Mouse (Mus musculus) gastrocnemius, postnatal 14 days (tissue): ENCODE data around the gene Rin2. TPM values are rescaled to one million over a fixed set of nuclear protein-coding genes. Genes with fewer than 3 reads are reported as not detected.

Experiments
- DNase-seq: peaks from one replicate; pipeline ENCODE4 v3.0.0; 2021; ENCODE audit warnings: mixed read lengths
- intact Hi-C: fragments of 180-260 bp; cut with DNase I; formaldehyde crosslinking; loops from one replicate; pipeline ENCODE4 v1.15.1; 2025; ENCODE audit warnings: low total_unique reads
- microRNA-seq, 2 experiments: library from miRNA; unstranded; fragments of <30 nt; microRNA quantifications; one replicate each; pipeline ENCODE4 v1.2.0; 2021
- total RNA-seq, 2 experiments: library from RNA; stranded (reverse); gene quantifications; 2 replicates each; pipeline ENCODE4 v1.2.3; 2021

Gene Rin2
- total RNA-seq, 2 experiments from 2014 or later = 20.0 to 23.5 TPM

GRCm38 (mm10) chr2:145920941-145921650 lies 246.1 kb downstream of the Rin2 start:
- DNase-seq = no peak
- intact Hi-C loops = no loop called here

DNA sequence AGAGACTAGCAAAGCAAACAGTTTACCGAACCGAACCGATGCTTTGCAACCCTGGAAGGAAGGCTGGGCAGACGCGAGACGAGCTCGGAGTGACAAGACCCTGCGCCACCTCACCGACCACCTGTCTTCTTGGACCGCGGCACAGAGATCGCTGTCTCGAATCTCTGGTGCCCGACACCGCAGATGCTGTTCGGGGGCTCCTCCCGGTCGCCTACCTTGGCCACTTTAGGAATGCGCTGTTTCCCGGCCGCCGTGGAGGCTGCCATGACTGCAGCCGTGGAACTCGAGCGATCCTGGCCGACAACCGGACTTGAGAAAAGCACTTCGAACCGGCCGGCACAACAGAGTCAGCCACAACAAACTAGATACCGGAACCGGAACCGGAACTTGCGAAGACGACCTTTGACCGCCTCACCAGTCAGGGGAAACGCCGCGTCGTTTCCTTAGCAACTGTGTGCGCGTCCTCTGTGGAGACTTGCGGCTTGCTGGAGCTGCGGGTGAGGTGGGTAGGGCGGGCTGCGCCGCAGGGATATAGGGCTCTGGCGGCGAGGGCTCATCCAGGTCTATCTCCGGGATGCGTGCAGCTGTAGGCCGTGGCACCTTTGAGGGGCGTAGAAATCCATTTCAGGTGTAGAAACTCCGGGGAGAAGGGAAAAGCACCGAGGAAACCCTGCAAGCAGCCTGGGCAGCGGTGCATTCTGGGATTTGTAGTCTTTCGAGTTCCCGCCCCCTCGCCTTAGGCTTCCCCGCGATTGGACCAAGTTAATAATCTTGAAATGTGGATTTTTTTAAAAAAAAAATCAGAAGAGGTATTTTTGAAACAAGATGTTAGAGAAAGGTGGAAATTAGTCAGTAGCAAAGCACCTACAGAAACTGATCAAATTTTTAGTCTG lies 259.6 kb downstream of the Rin2 start, which contains the start of the genes Cfap61 and Crnkl1:
Cfap61 (plus strand) TSS at position 446 of the 893 bp plus-strand sequence.
Crnkl1 (minus strand) TSS at position 676 of the 893 bp plus-strand sequence.
- intact Hi-C loops = no loop called here

GRCm38 (mm10) chr2:145936975-145937374 lies 262.0 kb downstream of the Rin2 start:
- DNase-seq = no peak
- intact Hi-C loops = no loop called here

More for the DNA sequence above, 259.6 kb downstream of the Rin2 start, which contains the start of the genes Cfap61 and Crnkl1:
- DNase-seq = peak; percentile 93

Small RNA genes lying within 50 kb of the gene (microRNA-seq; reads per million reads assigned to microRNA genes)
- 0 reads per million in 2 experiments for gene Gm25026

Other genes starting within 250 kb of the Rin2 start
- gene Naa20, start 226.9 kb downstream of the Rin2 start, total RNA-seq = 10 to 100 TPM; 42.3 to 45.8 TPM